Mouse (Mus musculus): ENCODE measurements around the gene Pxmp4. TPM values are rescaled to one million over a fixed set of nuclear protein-coding genes. Genes with fewer than 3 reads are reported as not detected.

The Pxmp4 gene
- total RNA-seq, 2 experiments from 2014 or later, result 11.5 to 15.5 TPM

GRCm38 (mm10) chr2:154614841-154615576 lies 11.5 kb upstream of the Pxmp4 start:
- ATAC-seq (replicated peaks; ENCODE audit: poor library complexity, severe bottlenecking), result no peak

- ATAC-seq (replicated peaks; ENCODE audit: poor library complexity, severe bottlenecking), result peak; percentile 84
These were observed 9.9 kb upstream of the Pxmp4 start, which contains the start of the genes Zfp341 and 4930519P11Rik for GRCm38 (mm10) chr2:154613118-154614115. Gene Zfp341 (plus strand): TSS chr2:154613297. Gene 4930519P11Rik (minus strand): TSS chr2:154613437.

- no peak for ATAC-seq (replicated peaks; ENCODE audit: poor library complexity, severe bottlenecking)
These were observed 5.7 kb upstream of the Pxmp4 start for GRCm38 (mm10) chr2:154609050-154609767.

- no peak for ATAC-seq (replicated peaks; ENCODE audit: poor library complexity, severe bottlenecking)
These were observed 3.5 kb upstream of the Pxmp4 start for GRCm38 (mm10) chr2:154606965-154607364.

GRCm38 (mm10) chr2:154604156-154604555 lies 648 bp upstream of the Pxmp4 start:
- ATAC-seq (replicated peaks; ENCODE audit: poor library complexity, severe bottlenecking), result peak; percentile 3

GRCm38 (mm10) chr2:154603007-154603637 lies 386 bp downstream of the Pxmp4 start:
- no peak for ATAC-seq (replicated peaks; ENCODE audit: poor library complexity, severe bottlenecking)

GRCm38 (mm10) chr2:154601324-154601723 lies 2.2 kb downstream of the Pxmp4 start:
- no peak for ATAC-seq (replicated peaks; ENCODE audit: poor library complexity, severe bottlenecking)

- ATAC-seq (replicated peaks; ENCODE audit: poor library complexity, severe bottlenecking), result no peak
These were observed 2.9 kb downstream of the Pxmp4 start for GRCm38 (mm10) chr2:154600586-154600985.

- peak; percentile 85 for ATAC-seq (replicated peaks; ENCODE audit: poor library complexity, severe bottlenecking)
These were observed 6.1 kb downstream of the Pxmp4 start for GRCm38 (mm10) chr2:154597399-154597798.

GRCm38 (mm10) chr2:154595775-154596174 lies 7.7 kb downstream of the Pxmp4 start:
- no peak for ATAC-seq (replicated peaks; ENCODE audit: poor library complexity, severe bottlenecking)

- ATAC-seq (replicated peaks; ENCODE audit: poor library complexity, severe bottlenecking), result peak; percentile 69
These were observed 10.5 kb downstream of the Pxmp4 start for GRCm38 (mm10) chr2:154593025-154593424.

GRCm38 (mm10) chr2:154591239-154591638 lies 12.3 kb downstream of the Pxmp4 start:
- no peak for ATAC-seq (replicated peaks; ENCODE audit: poor library complexity, severe bottlenecking)

- no peak for ATAC-seq (replicated peaks; ENCODE audit: poor library complexity, severe bottlenecking)
These were observed 14.5 kb downstream of the Pxmp4 start for GRCm38 (mm10) chr2:154589051-154589450.

GRCm38 (mm10) chr2:154586405-154586804 lies 17.1 kb downstream of the Pxmp4 start:
- ATAC-seq (replicated peaks; ENCODE audit: poor library complexity, severe bottlenecking), result peak; percentile 84

- ATAC-seq (replicated peaks; ENCODE audit: poor library complexity, severe bottlenecking), result no peak
These were observed 18.4 kb downstream of the Pxmp4 start for GRCm38 (mm10) chr2:154584931-154585601.

GRCm38 (mm10) chr2:154583906-154584872 lies 19.3 kb downstream of the Pxmp4 start:
- ATAC-seq (replicated peaks; ENCODE audit: poor library complexity, severe bottlenecking), result peak; percentile 31; the same call in 1 of the 2 replicates

GRCm38 (mm10) chr2:154581421-154581820 lies 22.1 kb downstream of the Pxmp4 start:
- ATAC-seq (replicated peaks; ENCODE audit: poor library complexity, severe bottlenecking), result no peak

- no peak for ATAC-seq (replicated peaks; ENCODE audit: poor library complexity, severe bottlenecking)
These were observed 22.9 kb downstream of the Pxmp4 start for GRCm38 (mm10) chr2:154580586-154580985.

Measured in granulocyte monocyte progenitor cell, adult 5-6 weeks (primary cell).